Mouse (Mus musculus) brain, adult 10 weeks (tissue): ENCODE data around the gene Aoc3. TPM values are rescaled to one million over a fixed set of nuclear protein-coding genes. Genes with fewer than 3 reads are reported as not detected.

Experiments used
- polyA plus RNA-seq: library from polyadenylated mRNA; stranded (reverse); fragments of 350-450 nt; fragmentation: Illumina TruSeq; extraction: RNeasy Lipid Tissue Mini Kit (QIAGEN cat#74804); gene quantifications from one replicate; pipeline ENCODE4 v1.2.3, GENCODE M21; 2015; ENCODE audit warnings: low read depth, low replicate concordance

Aoc3 gene
- polyA plus RNA-seq: 0.64 TPM

DNA sequence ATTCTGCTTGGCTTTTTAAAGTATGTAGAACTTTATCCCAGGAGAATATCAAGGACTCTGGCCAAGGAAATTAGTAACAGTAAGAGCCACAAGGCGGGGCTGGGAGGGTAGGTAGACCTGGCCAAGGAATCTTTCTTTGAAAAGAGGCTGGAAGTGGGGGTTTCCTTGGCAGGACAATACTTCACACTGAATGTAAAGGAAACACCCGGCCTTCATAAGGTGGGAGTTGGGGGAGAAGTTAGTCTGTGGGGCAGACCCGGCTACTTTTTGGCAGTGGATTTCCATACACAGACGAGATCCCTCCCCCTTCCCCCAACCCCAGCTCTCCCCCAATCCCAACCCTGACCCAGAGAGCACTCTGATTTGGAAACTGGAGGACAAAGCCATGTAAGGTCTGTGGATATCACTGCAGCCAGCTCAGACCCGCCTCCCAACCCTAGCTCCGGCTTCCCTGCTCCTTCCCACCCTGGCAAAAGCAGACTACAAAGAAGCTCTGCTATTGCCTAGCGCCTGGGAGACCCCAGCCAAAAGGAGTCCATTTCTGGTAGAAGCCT lies at the start of gene Aoc3:
Gene Aoc3 (plus strand): TSS at position 235 of the 554 bp plus-strand sequence.

GRCm38 (mm10) chr11:101302004-101302798 lies 28.2 kb upstream of the Aoc3 start, which contains the start of gene Becn1:
TSS of gene Becn1 (minus strand) at chr11:101302286.

GRCm38 (mm10) chr11:101315665-101316500 lies 14.5 kb upstream of the Aoc3 start, which contains the start of gene Psme3:
TSS of gene Psme3 (plus strand) at chr11:101316213.

GRCm38 (mm10) chr11:101324763-101325162 lies 5.6 kb upstream of the Aoc3 start, which contains the start of gene Aoc2:
TSS of gene Aoc2 (plus strand) at chr11:101325063.

GRCm38 (mm10) chr11:101367326-101367935 lies 37.0 kb downstream of the Aoc3 start, which contains the start of gene G6pc:
TSS of gene G6pc (plus strand) at chr11:101367561.

Other genes with a start within 250 kb of the Aoc3 start
- 25.5 TPM for gene Coasy, start 248.0 kb upstream of the Aoc3 start, polyA plus RNA-seq
- gene Mlx, start 243.3 kb upstream of the Aoc3 start, polyA plus RNA-seq: 77.5 TPM
- 3.9 TPM for gene Psmc3ip, start 235.2 kb upstream of the Aoc3 start, polyA plus RNA-seq
- gene Retreg3, start 210.7 kb upstream of the Aoc3 start, polyA plus RNA-seq: 62.6 TPM
- gene Tubg1, start 210.7 kb upstream of the Aoc3 start, polyA plus RNA-seq: 52.4 TPM
- gene Tubg2, start 174.7 kb upstream of the Aoc3 start, polyA plus RNA-seq: 62.0 TPM
- gene Cntnap1, start 160.1 kb upstream of the Aoc3 start, polyA plus RNA-seq: 98.9 TPM
- 7.8 TPM for gene Plekhh3, start 159.3 kb upstream of the Aoc3 start, polyA plus RNA-seq
- gene Ccr10, start 155.2 kb upstream of the Aoc3 start, polyA plus RNA-seq: not detected
- 42.2 TPM for gene Ezh1, start 104.1 kb upstream of the Aoc3 start, polyA plus RNA-seq
- 28.6 TPM for gene Ramp2, start 84.6 kb upstream of the Aoc3 start, polyA plus RNA-seq
- gene Vps25, start 76.9 kb upstream of the Aoc3 start, polyA plus RNA-seq: 94.4 TPM
- 4.8 TPM for gene Wnk4, start 70.0 kb upstream of the Aoc3 start, polyA plus RNA-seq
- gene Cntd1, start 51.6 kb upstream of the Aoc3 start, polyA plus RNA-seq: 0.58 TPM
- 223 TPM for gene Coa3, start 51.5 kb upstream of the Aoc3 start, polyA plus RNA-seq
- gene Becn1, start 28.3 kb upstream of the Aoc3 start, polyA plus RNA-seq: 183 TPM
- gene Psme3, start 14.4 kb upstream of the Aoc3 start, polyA plus RNA-seq: 106 TPM
- gene Aoc2, start 5.5 kb upstream of the Aoc3 start, polyA plus RNA-seq: 3.6 TPM
- gene G6pc, start 37.0 kb downstream of the Aoc3 start, polyA plus RNA-seq: not detected
- gene Aarsd1, start 87.0 kb downstream of the Aoc3 start, polyA plus RNA-seq: 71.2 TPM
- gene Gm27029, start 94.2 kb downstream of the Aoc3 start, polyA plus RNA-seq: 3.4 TPM
- gene Rundc1, start 94.5 kb downstream of the Aoc3 start, polyA plus RNA-seq: 31.3 TPM
- 6.1 TPM for gene Ptges3l, start 94.7 kb downstream of the Aoc3 start, polyA plus RNA-seq
- gene Rpl27, start 111.7 kb downstream of the Aoc3 start, polyA plus RNA-seq: 399 TPM
- gene Ifi35, start 117.8 kb downstream of the Aoc3 start, polyA plus RNA-seq: 5.8 TPM
- 246 TPM for gene Rnd2, start 134.4 kb downstream of the Aoc3 start, polyA plus RNA-seq
- gene Vat1, start 135.6 kb downstream of the Aoc3 start, polyA plus RNA-seq: 31.2 TPM
- gene Brca1, start 221.3 kb downstream of the Aoc3 start, polyA plus RNA-seq: 0.70 TPM
- gene Nbr1, start 221.5 kb downstream of the Aoc3 start, polyA plus RNA-seq: 110 TPM